Mouse (Mus musculus) midbrain, embryonic 13.5 days (tissue): ENCODE results near the gene Sox2. TPM values are rescaled to one million over a fixed set of nuclear protein-coding genes. Genes with fewer than 3 reads are reported as not detected.
A peak's percentile ranks its signal among the peaks of the same experiment; 100 is the strongest.

Experiments
- ATAC-seq: fragments of 200-750 bp; cut with Nextera tagmentation; 2 replicates; pipeline ENCODE4 v1.8.0; 2017; ENCODE audit warnings: mild to moderate bottlenecking, moderate TSS enrichment, moderate library complexity
- H3K27ac ChIP-seq: fragments of 300-500 bp; sonication (generic); 2 replicates; pipeline ENCODE4 v1.5.1; 2015; ENCODE audit warnings: inconsistent platforms, mild to moderate bottlenecking, moderate library complexity
- H3K27me3 ChIP-seq: fragments of 300-500 bp; sonication (generic); 2 replicates; pipeline ENCODE4 v1.6.1; 2015; ENCODE audit warnings: mild to moderate bottlenecking, inconsistent platforms
- H3K36me3 ChIP-seq: fragments of 300-500 bp; sonication (generic); 2 replicates; pipeline ENCODE4 v1.6.1; 2015; ENCODE audit warnings: mild to moderate bottlenecking, inconsistent platforms
- H3K4me1 ChIP-seq: fragments of 300-500 bp; sonication (generic); replicated peaks from 2 replicates; pipeline ENCODE4 v1.6.1; 2015; ENCODE audit warnings: inconsistent platforms
- H3K4me2 ChIP-seq: fragments of 300-500 bp; sonication (generic); replicated peaks from 2 replicates; pipeline ENCODE4 v1.6.1; 2015; ENCODE audit warnings: moderate library complexity, mild to moderate bottlenecking, inconsistent platforms
- H3K4me3 ChIP-seq: fragments of 300-500 bp; sonication (generic); replicated peaks from 2 replicates; pipeline ENCODE4 v1.5.1; 2015; ENCODE audit warnings: mild to moderate bottlenecking, inconsistent platforms
- H3K9ac ChIP-seq: fragments of 300-500 bp; sonication (generic); replicated peaks from 2 replicates; pipeline ENCODE4 v1.6.1; 2015; ENCODE audit warnings: mild to moderate bottlenecking, inconsistent platforms
- H3K9me3 ChIP-seq: fragments of 300-500 bp; sonication (generic); 2 replicates; pipeline ENCODE4 v1.6.1; 2016; ENCODE audit warnings: mild to moderate bottlenecking, inconsistent platforms
- WGBS: fragments of 180-500 bp; shearing (Covaris S2); methylation state at CpG from one replicate; pipeline ENCODE4 v1.1.7; 2015; 5-methylcytosine and 5-hydroxymethylcytosine counted together
- polyA plus RNA-seq: library from polyadenylated mRNA; unstranded; fragments of >200 nt; fragmentation: Nextera tagmentation; extraction: Ambion mirVana; gene quantifications from 2 replicates; pipeline ENCODE4 v1.2.1, GENCODE M21; 2015

Gene Sox2
- polyA plus RNA-seq, 1 experiment from 2014 or later = 27.8 TPM

DNA sequence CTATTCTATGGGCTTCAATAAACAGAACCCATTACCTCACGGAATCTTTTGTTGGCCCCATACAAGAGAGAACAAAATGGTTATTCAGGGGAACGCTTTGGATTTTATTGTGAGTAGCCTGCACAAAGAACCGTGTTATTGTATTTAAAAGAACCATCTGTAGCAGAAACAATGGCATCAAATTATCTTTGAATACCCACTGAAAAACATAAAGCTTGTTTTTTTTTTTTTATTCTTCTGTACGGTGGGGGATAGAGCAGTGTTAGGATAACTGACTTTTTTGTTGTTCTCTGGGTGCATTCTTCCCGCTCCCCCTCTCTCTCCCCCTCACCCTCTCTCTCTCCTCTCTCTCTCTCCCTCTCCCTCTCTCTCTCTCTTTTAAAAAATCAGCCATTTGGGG is 12.3 kb upstream of the Sox2 start:
- H3K9ac ChIP-seq = peak overlapping the region; percentile 59
- H3K4me3 ChIP-seq = peak overlapping the region; percentile 42
- H3K36me3 ChIP-seq = no peaks in the 10 kb centered on the region
- H3K27ac ChIP-seq = peak overlapping the region; percentile 86
- H3K4me1 ChIP-seq = peaks cover 52% of the 10 kb centered on the region
- peak overlapping the region; percentile 71 for H3K4me2 ChIP-seq
- WGBS = 4% methylated on average over 5 of the region's 5 CpGs
- no peaks in the 10 kb centered on the region for H3K9me3 ChIP-seq
- peaks cover 19% of the 10 kb centered on the region for H3K27me3 ChIP-seq
- no peak for ATAC-seq

DNA sequence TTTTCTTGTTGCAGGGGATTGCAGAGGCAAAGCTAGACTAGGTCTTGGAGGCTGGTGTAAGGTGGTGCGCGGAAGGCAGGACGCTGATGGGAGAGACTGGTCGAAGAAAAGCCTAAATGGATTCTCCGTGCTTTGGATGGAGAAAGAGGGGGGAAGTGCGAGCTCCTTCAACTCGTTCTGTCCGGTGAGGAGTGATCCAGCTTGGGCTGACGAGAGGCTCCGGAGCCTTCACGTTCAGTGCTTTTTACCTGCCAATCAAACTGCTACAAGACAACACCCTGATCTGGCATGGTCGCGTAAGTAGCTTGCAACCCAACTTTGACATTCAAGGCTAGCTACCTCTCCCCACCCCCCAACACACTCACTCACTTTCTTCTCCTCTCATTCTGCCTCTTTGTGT is 11.9 kb upstream of the Sox2 start:
- WGBS = under 1% methylated on average over 13 of the region's 13 CpGs
- peaks cover 56% of the 10 kb centered on the region for H3K4me1 ChIP-seq
- peak overlapping the region; percentile 59 for H3K9ac ChIP-seq
- H3K4me3 ChIP-seq = peak overlapping the region; percentile 42
- no peaks in the 10 kb centered on the region for H3K36me3 ChIP-seq
- H3K27ac ChIP-seq = peak overlapping the region; percentile 86
- peak overlapping the region; percentile 71 for H3K4me2 ChIP-seq
- H3K27me3 ChIP-seq = peaks cover 17% of the 10 kb centered on the region
- ATAC-seq = peak; percentile 51
- H3K9me3 ChIP-seq = no peaks in the 10 kb centered on the region

DNA sequence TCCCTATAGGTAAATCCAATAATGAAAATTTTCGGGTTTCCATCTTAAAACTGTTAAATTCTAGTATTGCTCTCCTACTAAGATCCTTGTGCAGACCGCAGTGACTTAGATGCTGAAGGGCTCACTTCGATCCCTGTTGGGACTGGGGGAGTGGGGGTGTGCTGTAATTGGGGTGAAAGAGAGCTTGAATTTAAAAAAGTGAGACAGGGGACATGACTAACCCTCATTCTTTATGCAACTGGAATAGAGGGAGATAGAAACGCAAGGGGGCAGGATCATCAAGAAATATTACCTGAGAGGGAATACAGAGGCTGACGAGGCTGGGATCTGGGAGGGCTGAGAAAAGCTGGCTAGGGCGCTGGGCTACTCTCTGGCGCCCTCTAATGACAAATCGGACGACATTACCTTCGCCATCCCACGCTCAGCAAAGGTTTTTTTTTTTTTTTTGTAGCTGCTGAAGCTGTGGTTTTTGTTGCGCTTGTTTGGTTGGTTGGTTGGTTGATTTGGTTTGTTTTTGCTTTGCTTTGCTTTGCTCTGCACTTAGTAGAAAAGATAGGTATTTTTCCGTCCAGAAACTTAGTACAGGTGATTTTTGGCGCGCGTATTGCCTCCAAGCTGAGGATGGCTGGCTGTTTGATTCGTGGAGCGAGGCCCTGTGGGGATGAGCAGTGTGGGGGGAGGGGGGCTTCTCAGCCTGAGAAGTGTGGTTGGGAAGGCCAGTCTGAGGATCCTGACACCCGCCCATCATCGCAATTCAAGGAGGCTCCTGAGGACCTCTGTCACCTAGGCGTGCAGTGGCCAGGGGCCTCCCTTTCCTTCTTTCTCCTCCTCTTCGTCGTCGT is 11.0 kb upstream of the Sox2 start:
- Histone ChIP-seq H3K27ac (peak overlapping the region; percentile 86), H3K27me3 (peaks cover 24% of the 10 kb centered on the region), H3K4me3 (peak overlapping the region; percentile 42), H3K9me3 (no peaks in the 10 kb centered on the region), H3K4me2 (peak overlapping the region; percentile 71), H3K4me1 (peaks cover 65% of the 10 kb centered on the region), H3K9ac (peak overlapping the region; percentile 65), H3K36me3 (no peaks in the 10 kb centered on the region)
- WGBS = 3% methylated on average over 24 of the region's 24 CpGs
- ATAC-seq = peak; percentile 73

DNA sequence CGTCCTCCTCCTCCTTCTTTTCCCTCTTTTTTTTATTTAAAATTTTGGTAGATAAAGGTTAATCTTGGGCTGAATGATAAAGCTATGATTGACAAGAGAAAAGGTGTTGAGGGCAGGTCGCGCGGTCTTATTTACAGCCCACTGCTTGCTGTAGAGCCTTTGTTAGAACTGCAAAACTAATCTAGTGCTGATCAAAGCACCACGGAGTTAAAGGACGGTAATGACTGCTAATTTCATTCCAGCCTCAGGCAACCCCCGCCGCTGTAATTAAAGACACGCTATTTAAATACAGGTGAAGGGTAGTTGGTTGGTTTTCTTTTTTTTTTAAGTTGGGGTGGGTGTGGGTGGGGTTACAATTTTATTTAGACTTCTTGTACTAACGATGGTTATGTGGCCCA is 10.3 kb upstream of the Sox2 start:
- Histone ChIP-seq H3K4me1 (peaks cover 69% of the 10 kb centered on the region), H3K27me3 (peaks cover 21% of the 10 kb centered on the region), H3K4me3 (peak overlapping the region; percentile 42), H3K4me2 (peak overlapping the region; percentile 71), H3K9ac (peak overlapping the region; percentile 65), H3K9me3 (no peaks in the 10 kb centered on the region), H3K36me3 (no peaks in the 10 kb centered on the region), H3K27ac (peak overlapping the region; percentile 86)
- WGBS = 4% methylated on average over 10 of the region's 10 CpGs
- ATAC-seq = no peak

DNA sequence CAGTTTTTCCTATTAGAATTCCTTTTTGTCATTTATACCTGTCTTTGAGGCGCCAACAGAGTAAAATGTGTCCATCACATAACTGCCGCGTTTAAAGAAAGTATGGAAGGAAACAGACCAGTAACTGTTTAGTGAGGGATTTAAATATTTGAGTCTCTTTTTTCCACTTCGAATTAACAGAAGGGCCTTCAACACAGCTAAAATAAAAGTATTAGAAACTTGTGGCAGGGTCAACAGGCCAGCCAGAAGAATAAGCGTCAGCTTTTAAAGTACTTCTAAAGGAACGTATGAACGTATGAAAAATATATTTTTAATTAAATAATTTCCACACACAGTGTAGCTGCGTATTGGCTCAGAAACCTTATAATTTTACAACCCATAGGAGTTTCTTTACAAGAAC is 9.9 kb upstream of the Sox2 start:
- peak overlapping the region; percentile 42 for H3K4me3 ChIP-seq
- H3K9me3 ChIP-seq = no peaks in the 10 kb centered on the region
- WGBS = 6% methylated on average over 8 of the region's 8 CpGs
- H3K27ac ChIP-seq = peak overlapping the region; percentile 86; the same call in 1 of the 2 replicates
- peaks cover 73% of the 10 kb centered on the region for H3K4me1 ChIP-seq
- H3K4me2 ChIP-seq = peak overlapping the region; percentile 71
- peaks cover 21% of the 10 kb centered on the region for H3K27me3 ChIP-seq
- no peak for ATAC-seq
- no peaks in the 10 kb centered on the region for H3K36me3 ChIP-seq
- H3K9ac ChIP-seq = peak overlapping the region; percentile 65; the same call in 1 of the 2 replicates

DNA sequence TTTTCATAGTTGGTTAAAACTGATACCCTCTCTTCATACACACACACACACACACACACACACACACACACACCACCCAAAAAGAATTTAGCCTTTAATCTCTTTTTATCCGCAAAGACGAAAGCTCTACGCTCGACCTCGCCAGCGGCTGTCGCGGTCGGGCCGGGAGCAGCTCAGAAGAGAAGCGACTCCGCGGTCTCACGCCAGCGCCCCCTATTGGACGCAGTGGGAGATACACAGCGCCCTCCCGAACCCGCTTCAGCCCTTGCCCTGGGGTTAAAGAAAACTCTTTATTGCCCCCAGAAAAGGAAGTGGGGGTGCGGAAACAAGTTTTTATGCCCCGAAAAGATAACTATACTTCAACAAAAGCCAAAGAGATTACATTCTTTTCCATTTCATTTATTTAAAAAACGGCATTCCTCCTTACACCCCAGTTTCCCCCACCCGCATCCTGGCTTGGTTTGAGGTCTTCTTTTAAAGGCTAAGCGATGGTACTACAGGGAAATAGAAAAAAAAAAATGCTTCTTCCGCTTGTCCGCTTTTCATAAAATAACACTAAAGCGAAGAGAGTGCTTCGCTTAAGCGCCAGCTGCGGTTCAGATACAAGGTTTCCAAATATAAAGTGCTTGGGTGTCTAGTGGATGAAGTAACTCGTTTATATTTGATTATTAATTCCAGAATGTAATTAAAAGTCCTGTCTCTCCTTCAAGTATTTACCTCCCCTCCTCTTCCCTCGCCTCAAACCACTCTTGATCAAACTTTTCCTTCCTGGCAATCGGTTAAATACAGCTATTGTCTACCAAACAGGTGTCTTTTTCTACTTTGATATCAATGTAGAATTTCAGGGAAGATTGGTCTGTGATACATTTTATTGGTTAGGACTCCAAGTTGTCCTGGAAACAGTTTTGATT is 9.3 kb upstream of the Sox2 start:
- peak overlapping the region; percentile 72; the same call in 1 of the 2 replicates for H3K9ac ChIP-seq
- peak overlapping the region; percentile 31; the same call in 1 of the 2 replicates for H3K27ac ChIP-seq
- peak; percentile 2; the same call in 1 of the 2 replicates for ATAC-seq
- peak overlapping the region; percentile 42 for H3K4me3 ChIP-seq
- peaks cover 79% of the 10 kb centered on the region for H3K4me1 ChIP-seq
- H3K4me2 ChIP-seq = peak overlapping the region; percentile 71
- WGBS = 5% methylated on average over 33 of the region's 33 CpGs
- H3K27me3 ChIP-seq = peaks cover 21% of the 10 kb centered on the region
- H3K9me3 ChIP-seq = no peaks in the 10 kb centered on the region
- no peaks in the 10 kb centered on the region for H3K36me3 ChIP-seq

DNA sequence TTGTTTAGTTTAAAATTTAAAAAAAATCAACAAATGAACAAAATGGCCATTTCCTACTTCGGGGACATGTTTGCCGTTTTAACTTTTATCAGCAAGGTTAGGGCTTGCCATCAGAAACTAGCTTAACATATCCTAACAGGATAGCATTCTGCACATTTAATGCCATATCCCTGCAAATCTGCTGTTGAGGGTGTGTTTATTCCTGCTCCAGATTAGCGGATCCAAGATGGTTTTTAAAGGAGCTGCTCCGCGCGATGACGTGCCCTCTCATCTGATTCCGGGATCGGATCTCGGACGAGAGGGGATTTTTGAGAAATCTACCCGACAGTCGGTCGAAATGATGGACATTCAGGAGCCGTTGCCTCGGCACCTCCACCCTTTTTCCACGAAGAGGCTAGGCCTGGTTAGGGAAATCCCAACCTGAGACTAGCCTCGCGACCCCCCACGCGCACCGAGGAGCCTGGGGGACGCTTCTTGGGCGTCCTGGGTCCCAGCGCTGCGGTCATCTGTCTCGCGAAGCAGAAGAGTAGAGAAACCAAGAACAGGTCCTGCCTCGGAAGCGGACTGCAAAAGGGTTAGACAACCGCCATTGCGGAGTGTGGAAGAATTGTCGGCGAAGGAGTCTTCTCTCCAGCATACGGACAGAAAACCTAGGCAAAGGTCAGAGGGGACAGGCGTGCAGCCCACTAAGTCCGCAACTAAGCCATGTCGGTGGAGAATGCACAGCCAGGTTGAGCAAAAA is 8.3 kb upstream of the Sox2 start:
- H3K9ac ChIP-seq = peak overlapping the region; percentile 72
- 2% methylated on average over 38 of the region's 38 CpGs for WGBS
- peaks cover 21% of the 10 kb centered on the region for H3K27me3 ChIP-seq
- H3K9me3 ChIP-seq = no peaks in the 10 kb centered on the region
- peak overlapping the region; percentile 42 for H3K4me3 ChIP-seq
- peaks cover 88% of the 10 kb centered on the region for H3K4me1 ChIP-seq
- no peak for ATAC-seq
- no peaks in the 10 kb centered on the region for H3K36me3 ChIP-seq
- H3K27ac ChIP-seq = peak overlapping the region; percentile 75
- H3K4me2 ChIP-seq = peak overlapping the region; percentile 71

DNA sequence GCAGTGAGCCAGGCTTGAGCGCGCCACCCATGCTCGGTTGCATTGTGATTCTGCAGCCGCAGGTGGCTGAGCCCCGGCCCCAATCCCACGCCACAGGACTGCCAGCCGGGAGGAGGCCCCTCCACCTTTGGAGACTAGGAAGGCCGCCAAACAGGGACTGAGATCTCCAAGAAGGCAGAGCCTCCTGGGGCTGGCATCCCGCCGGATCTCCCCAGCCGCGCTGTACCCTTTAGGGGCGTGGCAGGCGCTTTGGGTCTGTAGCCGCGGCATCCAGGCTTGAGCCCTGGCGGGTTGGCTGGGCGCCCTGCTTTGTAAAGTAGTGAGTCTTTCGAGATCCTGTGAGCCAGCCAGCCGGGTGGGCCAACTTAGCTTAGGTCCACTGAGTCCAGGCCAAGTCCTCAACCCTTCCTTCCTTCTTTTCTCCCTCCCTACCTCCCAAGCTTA is 7.7 kb upstream of the Sox2 start:
- peak overlapping the region; percentile 42 for H3K4me3 ChIP-seq
- under 1% methylated on average over 20 of the region's 20 CpGs for WGBS
- H3K9me3 ChIP-seq = no peaks in the 10 kb centered on the region
- H3K9ac ChIP-seq = peak overlapping the region; percentile 72
- peak; percentile 63 for ATAC-seq
- peak overlapping the region; percentile 71 for H3K4me2 ChIP-seq
- H3K4me1 ChIP-seq = peaks cover 85% of the 10 kb centered on the region
- peak overlapping the region; percentile 75 for H3K27ac ChIP-seq
- H3K27me3 ChIP-seq = peaks cover 21% of the 10 kb centered on the region
- H3K36me3 ChIP-seq = no peaks in the 10 kb centered on the region

DNA sequence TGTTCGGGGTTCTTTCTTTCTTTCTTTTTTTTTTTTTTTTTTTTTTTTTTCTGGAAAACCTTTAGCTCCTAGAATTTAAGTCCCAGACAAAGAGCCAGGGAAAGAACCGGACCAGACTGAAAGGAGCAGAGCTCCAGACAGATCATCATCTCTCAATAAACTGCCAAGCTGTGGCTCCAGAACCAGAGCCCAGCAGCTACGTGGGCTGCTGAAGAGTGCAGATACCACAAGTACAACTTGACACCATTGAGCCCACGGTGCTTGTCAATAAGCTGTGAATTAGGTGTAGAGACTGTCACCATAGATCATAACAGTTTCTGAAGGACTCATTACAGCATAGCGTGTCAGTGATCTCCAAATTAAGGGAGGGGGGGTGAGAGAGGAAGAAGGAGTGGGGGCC is 7.1 kb upstream of the Sox2 start:
- H3K4me3 ChIP-seq = 0 out of 2 replicates have a peak overlapping the region, but pooled peaks have one; percentile 42
- peak overlapping the region; percentile 71 for H3K4me2 ChIP-seq
- WGBS = 17% methylated on average over 5 of the region's 5 CpGs
- H3K27ac ChIP-seq = peak overlapping the region; percentile 75
- peak overlapping the region; percentile 72; the same call in 1 of the 2 replicates for H3K9ac ChIP-seq
- ATAC-seq = no peak
- H3K36me3 ChIP-seq = no peaks in the 10 kb centered on the region
- peaks cover 82% of the 10 kb centered on the region for H3K4me1 ChIP-seq
- peaks cover 21% of the 10 kb centered on the region for H3K27me3 ChIP-seq
- no peaks in the 10 kb centered on the region for H3K9me3 ChIP-seq

DNA sequence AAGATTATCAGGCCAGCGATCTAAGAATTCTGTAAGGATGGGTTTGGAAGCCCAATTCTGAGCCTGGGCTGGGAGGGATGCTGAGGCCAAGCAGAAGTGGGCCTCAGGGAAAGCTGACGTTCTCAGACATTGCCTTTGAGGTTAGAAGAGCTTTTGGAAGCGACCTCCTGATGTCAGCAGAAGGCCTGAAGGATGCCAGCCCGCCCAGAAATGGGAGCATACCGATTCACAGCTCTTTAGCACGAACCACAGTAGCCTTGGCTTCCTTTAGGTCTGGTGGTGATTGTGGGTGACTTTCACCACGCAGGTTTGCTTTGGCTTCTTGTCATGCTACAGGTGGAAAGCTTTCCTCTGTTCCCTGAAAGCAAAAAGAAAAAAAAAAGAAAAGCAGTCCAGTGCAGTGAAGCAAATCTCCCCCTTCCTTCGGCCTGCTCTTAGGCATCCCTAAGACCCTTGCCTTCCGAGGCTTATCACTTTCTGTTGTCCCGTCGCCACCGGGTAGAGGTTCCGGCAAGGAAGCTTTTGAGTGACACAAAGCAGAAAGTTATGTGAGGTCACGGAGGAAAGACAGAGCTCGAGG is 6.6 kb upstream of the Sox2 start:
- no peaks in the 10 kb centered on the region for H3K36me3 ChIP-seq
- no peak for ATAC-seq
- H3K9ac ChIP-seq = peak overlapping the region; percentile 44
- H3K9me3 ChIP-seq = no peaks in the 10 kb centered on the region
- H3K27me3 ChIP-seq = peaks cover 21% of the 10 kb centered on the region
- peaks cover 81% of the 10 kb centered on the region for H3K4me1 ChIP-seq
- H3K4me3 ChIP-seq = no peak overlapping the region
- WGBS = 10% methylated on average over 15 of the region's 15 CpGs
- H3K27ac ChIP-seq = peak overlapping the region; percentile 75; the same call in 1 of the 2 replicates
- peak overlapping the region; percentile 71 for H3K4me2 ChIP-seq

DNA sequence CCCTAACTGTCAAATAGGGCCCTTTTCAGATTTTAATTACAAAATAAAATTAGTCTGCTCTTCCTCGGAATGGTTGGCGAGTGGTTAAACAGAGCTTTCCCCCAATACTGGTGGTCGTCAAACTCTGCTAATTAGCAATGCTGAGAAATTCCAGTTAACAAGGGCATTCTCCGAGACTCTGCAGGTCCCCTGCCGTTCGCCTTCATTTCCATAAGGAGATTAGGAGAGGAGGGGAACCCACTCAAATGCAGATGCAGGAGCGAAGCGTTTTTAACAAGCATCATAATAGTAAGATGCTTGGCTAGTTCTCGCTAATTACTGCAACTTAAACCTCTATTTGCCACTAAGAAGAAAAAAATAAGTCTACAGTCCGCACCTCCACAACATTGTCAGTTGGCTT is 4.0 kb upstream of the Sox2 start:
- ATAC-seq = no peak
- Histone ChIP-seq H3K9ac (no peak overlapping the region), H3K4me3 (0 out of 2 replicates have a peak overlapping the region, but pooled peaks have one; percentile 2), H3K4me2 (peak overlapping the region; percentile 36), H3K27me3 (peaks cover 15% of the 10 kb centered on the region), H3K27ac (peak overlapping the region; percentile 36; the same call in 1 of the 2 replicates), H3K9me3 (no peaks in the 10 kb centered on the region), H3K36me3 (no peaks in the 10 kb centered on the region), H3K4me1 (peaks cover 85% of the 10 kb centered on the region)
- WGBS = 1% methylated on average over 10 of the region's 10 CpGs
